Mouse (Mus musculus) retina, postnatal 7 days (tissue): ENCODE results near the gene Trp63.

ENCODE experiments used
- DNase-seq: peaks from one replicate; pipeline ENCODE4 v3.0.0-alpha.2; 2012; ENCODE audit warnings: low read depth, low spot score

Trp63 gene

DNA sequence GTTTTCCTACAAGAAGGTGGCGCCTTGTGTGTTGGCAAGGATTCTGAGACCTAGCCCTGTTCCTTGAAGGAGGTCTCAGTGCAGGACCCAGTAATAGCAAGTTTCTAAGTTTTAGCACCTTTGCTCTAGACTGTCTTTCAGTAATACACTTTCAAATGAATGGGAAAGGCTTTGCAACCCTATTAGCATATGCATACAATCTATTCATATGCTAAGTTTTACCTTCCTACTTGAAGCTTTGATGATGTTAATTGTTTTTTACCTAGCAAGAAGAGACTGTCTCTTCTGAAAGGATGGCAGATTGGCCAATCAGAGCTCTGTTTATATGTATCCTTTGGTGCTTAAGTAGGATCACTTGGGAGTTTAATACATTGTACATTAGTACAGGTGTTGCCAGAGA is 187.9 kb downstream of the Trp63 start:
- DNase-seq, result no peak

GRCm38 (mm10) chr16:25875681-25876080 is 192.1 kb downstream of the Trp63 start:
- no peak for DNase-seq

GRCm38 (mm10) chr16:25877416-25877965 is 193.9 kb downstream of the Trp63 start:
- no peak for DNase-seq

GRCm38 (mm10) chr16:25878116-25878515 is 194.6 kb downstream of the Trp63 start:
- DNase-seq, result no peak

GRCm38 (mm10) chr16:25899071-25899470 is 215.5 kb downstream of the Trp63 start:
- DNase-seq, result no peak

DNA sequence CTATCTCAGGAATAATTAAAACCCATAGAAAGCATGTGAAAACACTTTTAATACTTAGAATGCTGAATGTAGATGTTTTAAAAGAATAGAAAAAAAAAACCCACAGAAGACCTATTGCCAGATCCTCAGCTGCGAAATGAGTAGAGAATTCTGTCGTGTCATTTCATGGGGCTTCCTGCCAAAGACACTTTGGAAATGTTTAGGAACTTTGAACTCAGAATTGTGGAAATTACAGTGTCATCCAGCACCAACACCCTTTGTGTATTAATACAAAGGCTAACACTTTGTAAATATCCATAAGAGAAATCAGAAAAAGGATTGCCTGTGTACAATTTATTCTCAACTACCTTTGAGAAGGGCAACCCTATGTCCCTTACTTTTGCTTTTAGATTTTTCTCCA is 216.1 kb downstream of the Trp63 start:
- DNase-seq, result no peak

DNA sequence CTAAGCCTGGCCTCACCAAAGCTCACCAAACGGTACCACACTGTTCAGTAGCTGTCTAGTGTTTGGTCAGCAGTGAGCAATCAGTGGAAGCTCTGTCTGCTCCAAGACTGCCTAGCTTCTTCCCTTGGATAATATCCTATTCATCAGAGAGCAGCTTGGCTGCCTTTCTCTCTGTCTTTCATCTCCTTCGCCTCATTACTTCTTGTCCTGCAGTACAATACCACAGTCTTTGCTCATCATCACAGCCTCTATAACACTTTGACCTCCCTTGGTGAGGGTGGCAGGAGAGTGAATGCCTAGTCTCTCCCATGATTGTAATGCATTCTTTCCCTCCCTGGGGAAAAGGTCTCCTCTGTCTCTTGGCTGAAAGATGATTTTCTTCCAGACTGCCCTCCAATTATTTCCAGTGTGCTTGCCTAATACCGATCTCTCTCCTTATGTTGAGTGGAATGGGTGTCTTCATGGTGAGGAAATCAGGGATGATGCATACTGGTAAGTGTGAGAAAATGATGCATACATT is 216.9 kb downstream of the Trp63 start:
- DNase-seq, result no peak

GRCm38 (mm10) chr16:25912185-25912584 is 228.6 kb downstream of the Trp63 start:
- no peak for DNase-seq

DNA sequence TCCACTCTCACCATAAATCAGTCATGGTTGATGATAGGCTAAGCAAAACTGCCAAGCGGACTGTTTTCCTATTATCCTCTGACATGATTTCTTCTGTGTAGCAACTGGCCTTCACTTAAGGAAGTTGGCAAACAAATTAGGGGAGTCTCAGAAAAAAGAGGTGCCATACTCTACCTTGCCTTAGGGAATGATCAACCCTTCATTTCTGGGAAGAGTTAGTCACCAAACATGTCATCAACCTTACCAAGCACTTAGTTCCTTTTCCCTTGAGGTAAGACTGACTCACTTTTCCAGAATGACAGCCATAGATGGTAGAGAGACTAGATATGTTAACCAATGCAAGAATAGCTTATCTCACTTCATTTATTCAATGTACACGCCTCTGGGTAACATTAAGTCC is 250.6 kb downstream of the Trp63 start:
- no peak for DNase-seq
